Comparison of ENCODE assay signal across 11 mouse cellular contexts in genomic region chr8:119994556-119994955, GRCm38 (mm10). TPM values are rescaled to one million over a fixed set of nuclear protein-coding genes. Genes with fewer than 3 reads are reported as not detected.
DNase-seq lines count a peak whose midpoint lies in the region; ATAC-seq and TF ChIP-seq lines count a peak whose summit lies in the region.
"Had no signal": no experiment of that assay in that cellular context is flagged by ENCODE, and none has a peak within 500 bp of the region (broad histone marks: within the 10 kb centered on the region; RNA-seq: fewer than 3 reads in every experiment).

No protein-coding gene starts in this region.

- DNase-seq in heart, embryonic 10.5 days (ENCODE audit: low spot score), result no peak
- DNase-seq in heart, adult 2 months, result no peak
- DNase-seq in ovary, postnatal 36 days (ENCODE audit: low spot score), result peak; percentile 24
- no peak for DNase-seq in ovary, postnatal 10 days (ENCODE audit: low spot score)
- peak; percentile 30 for DNase-seq in yolk sac, embryonic 10.5 days (ENCODE audit: low spot score)
- DNase-seq in right cerebral cortex, postnatal 10 days (ENCODE audit: low spot score in 2 of 2), result no peak
- DNase-seq: heart, adult 11 months had no signal

- no peaks in the 10 kb centered on the region for H3K36me3 ChIP-seq in heart, embryonic 10.5 days
- no peaks in the 10 kb centered on the region for H3K36me3 ChIP-seq in heart, adult 2 months (ENCODE audit: control insufficient read depth, insufficient read depth, low read length)
- H3K36me3 ChIP-seq in limb, embryonic 12.5 days, result no peaks in the 10 kb centered on the region
- H3K36me3 ChIP-seq: hindbrain, embryonic 12.5 days had no signal

- TF ChIP-seq EP300 in heart, adult 2 months (IDR thresholded peaks at IDR 0.05; ENCODE audit: insufficient read depth, low read depth, low read length), result no peak

- no peak for TF ChIP-seq POLR2A in heart, adult 2 months (IDR thresholded peaks at IDR 0.05; ENCODE audit: insufficient read depth, low read depth, low read length)

- H3K79me2 ChIP-seq in heart, adult 2 months (replicated peaks; ENCODE audit: control insufficient read depth, insufficient read depth, low read length), result no peaks in the 10 kb centered on the region

- peaks cover 38% of the 10 kb centered on the region for H3K4me1 ChIP-seq in heart, embryonic 10.5 days
- no peaks in the 10 kb centered on the region for H3K4me1 ChIP-seq in heart, adult 2 months (ENCODE audit: control insufficient read depth, insufficient read depth, low read length)
- peaks cover 45% of the 10 kb centered on the region for H3K4me1 ChIP-seq in limb, embryonic 12.5 days (replicated peaks)

- no peak for TF ChIP-seq CTCF in heart, adult 2 months (IDR thresholded peaks at IDR 0.05)

- H3K4me3 ChIP-seq in heart, embryonic 10.5 days, result no peak overlapping the region
- H3K4me3 ChIP-seq in heart, adult 2 months, result no peak overlapping the region
- H3K4me3 ChIP-seq in limb, embryonic 12.5 days (replicated peaks), result no peak overlapping the region
- H3K4me3 ChIP-seq: hindbrain, embryonic 12.5 days had no signal

- H3K4me2 ChIP-seq in limb, embryonic 12.5 days, result peak overlapping the region; percentile 31
- H3K4me2 ChIP-seq: hindbrain, embryonic 12.5 days had no signal

- H3K9me3 ChIP-seq in heart, embryonic 10.5 days, result no peaks in the 10 kb centered on the region
- no peaks in the 10 kb centered on the region for H3K9me3 ChIP-seq in limb, embryonic 12.5 days
- H3K9me3 ChIP-seq: hindbrain, embryonic 12.5 days had no signal

- no peak for ATAC-seq in limb, embryonic 12.5 days (ENCODE audit: insufficient number of reproducible peaks, insufficient read depth, low FRiP score, low TSS enrichment, low read depth)
- ATAC-seq in frontal cortex, adult (ENCODE audit: low TSS enrichment), result no peak
- ATAC-seq: forebrain, embryonic 16.5 days had no signal

- 0 out of 2 replicates have a peak overlapping the region, but pooled peaks have one; percentile 23 for H3K27ac ChIP-seq in heart, embryonic 10.5 days
- H3K27ac ChIP-seq in heart, adult 2 months, result no peak overlapping the region; the same call in 1 of the 2 replicates
- no peak overlapping the region for H3K27ac ChIP-seq in limb, embryonic 12.5 days
- H3K27ac ChIP-seq: hindbrain, embryonic 12.5 days had no signal

- intact Hi-C loops in heart, adult 2 months (cut with DNase I), result no loop called here

- WGBS in heart, embryonic 10.5 days, result 41% methylated on average over 6 of the region's 6 CpGs
- 55% methylated on average over 6 of the region's 6 CpGs for WGBS in heart, adult 2 months
- 20% methylated on average over 6 of the region's 6 CpGs for WGBS in limb, embryonic 12.5 days

- no peak overlapping the region for H3K9ac ChIP-seq in heart, adult 2 months (ENCODE audit: low read depth, low read length)
- H3K9ac ChIP-seq in limb, embryonic 12.5 days (replicated peaks), result peak overlapping the region; percentile 45; the same call in 1 of the 2 replicates
- H3K9ac ChIP-seq: hindbrain, embryonic 12.5 days had no signal

- H3K27me3 ChIP-seq in heart, embryonic 10.5 days (ENCODE audit: insufficient read depth, poor library complexity, severe bottlenecking), result peaks cover 64% of the 10 kb centered on the region
- peaks cover 3% of the 10 kb centered on the region; the same call in 1 of the 2 replicates for H3K27me3 ChIP-seq in heart, adult 2 months (ENCODE audit: control insufficient read depth, insufficient read depth, low read length)
- peaks cover 32% of the 10 kb centered on the region for H3K27me3 ChIP-seq in limb, embryonic 12.5 days

RNA-seq across cellular contexts. Expression of gene Crispld2, which starts 2.3 kb away (rescaled TPM):
- polyA plus RNA-seq in heart, embryonic 10.5 days (2016; fragmentation: Nextera tagmentation; extraction: Ambion mirVana), result 3.2 and 9.7 TPM in 2 replicates
- 10 to 100 TPM; 24.3 to 29.9 TPM for total RNA-seq in heart, adult 2 months (2021)
- polyA plus RNA-seq in heart, adult 2 months (2012; rRNA removed), result 30.3 and 47.5 TPM in 2 replicates
- polyA plus RNA-seq in limb, embryonic 12.5 days (2016; fragmentation: Nextera tagmentation; extraction: Ambion mirVana), result 7.4 and 8.5 TPM in 2 replicates

Comparison
In these comparisons a context has a peak if more than half of its experiments do, and no peak if none do; other contexts are left out.
1. DNase-seq: peak in ovary, postnatal 36 days (single experiment) and yolk sac, embryonic 10.5 days (single experiment); none in heart, embryonic 10.5 days (single experiment), heart, adult 2 months (0 of 2), ovary, postnatal 10 days (single experiment) and right cerebral cortex, postnatal 10 days (0 of 2).